Mouse (Mus musculus) spleen, embryonic (tissue): ENCODE results near the gene Sh3bgrl2.
"Not testable (repeated sequence)": the region's sequence is repeated elsewhere in the genome, so short reads cannot be mapped to it uniquely, and the experiment has no call there.

ENCODE experiments used
- CTCF ChIA-PET: fragments of 350-600 bp; sonication (Branson Sonifier 250); formaldehyde crosslinking; loops from one replicate; lab custom pipeline; 2022; lab: Charles Lee

Sh3bgrl2 gene

DNA sequence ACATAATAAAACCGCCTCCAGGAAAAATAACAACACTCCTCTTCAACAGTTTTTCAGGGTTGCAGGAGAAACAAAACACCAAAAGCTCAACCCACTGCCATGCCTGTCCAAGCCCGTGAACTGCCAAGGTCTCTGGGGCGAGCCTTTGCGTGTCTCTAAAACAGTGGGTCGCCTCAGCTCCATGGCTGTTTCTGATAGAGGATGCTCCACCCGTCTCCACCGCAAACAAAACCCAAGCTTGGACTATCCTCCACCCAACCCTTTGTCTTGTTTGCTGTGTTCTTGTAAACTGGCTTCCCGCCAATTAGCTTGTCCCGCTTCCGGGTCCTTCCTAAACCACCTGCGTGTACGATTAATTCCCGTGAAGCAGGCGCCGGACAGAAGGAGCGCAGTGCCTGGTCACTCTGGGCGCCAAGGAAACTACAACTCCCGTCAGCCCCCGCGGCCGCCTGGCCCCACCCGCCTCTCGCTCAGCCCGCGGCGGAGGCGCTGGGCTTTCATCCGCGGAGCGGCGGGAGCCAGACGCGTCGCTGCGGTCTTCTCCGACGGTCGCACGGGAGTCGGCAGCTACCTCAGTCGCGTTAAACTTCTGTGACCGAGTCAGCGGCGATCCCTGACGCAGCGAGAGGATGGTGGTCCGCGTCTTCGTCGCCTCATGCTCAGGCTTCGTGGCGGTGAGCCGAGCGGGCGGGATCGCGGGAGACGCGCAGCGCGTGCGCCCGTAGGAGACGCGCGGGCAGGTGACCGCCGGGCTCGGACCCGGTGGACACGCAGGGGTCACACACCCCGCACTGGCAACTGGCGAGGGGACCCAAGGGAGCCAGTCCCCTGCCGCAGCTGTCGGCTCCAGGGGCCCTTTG lies at the start of gene Sh3bgrl2:
TSS of gene Sh3bgrl2 (plus strand) at position 498 of the 860 bp plus-strand sequence.
- CTCF ChIA-PET, result no interaction called here

GRCm38 (mm10) chr9:83519081-83519480 lies 29.0 kb upstream of the Sh3bgrl2 start:
- CTCF ChIA-PET, result not testable (repeated sequence)

DNA sequence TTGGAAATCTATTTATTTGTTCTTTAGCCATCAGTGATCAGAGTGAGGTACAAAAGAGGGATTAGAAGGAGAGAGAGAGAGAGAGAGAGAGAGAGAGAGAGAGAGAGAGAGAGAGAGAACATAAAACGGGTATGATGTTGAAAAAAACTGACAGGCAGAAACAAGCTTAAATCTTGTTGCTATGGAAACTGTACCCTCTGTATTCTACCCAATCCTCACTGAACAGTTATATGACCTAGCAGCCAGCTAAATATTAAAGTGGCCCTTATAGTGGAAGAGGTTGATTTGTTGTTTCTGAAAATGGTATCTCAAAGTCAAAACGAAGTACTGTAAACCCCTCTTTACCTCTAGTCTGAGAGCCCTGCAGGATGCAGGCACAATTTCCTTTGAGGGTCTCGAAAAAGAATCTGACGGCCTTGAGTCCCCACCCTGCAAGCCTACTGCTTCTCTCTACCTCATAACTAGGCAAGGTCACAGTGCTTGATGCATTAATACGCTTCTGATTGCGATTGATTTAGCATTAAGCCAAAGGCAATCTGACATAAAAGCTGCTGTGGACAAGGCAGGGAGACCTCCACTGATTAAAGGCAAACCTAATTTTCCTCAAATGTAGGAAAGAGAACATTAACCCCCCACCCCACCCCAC lies 28.5 kb upstream of the Sh3bgrl2 start:
- CTCF ChIA-PET, result no interaction called here

DNA sequence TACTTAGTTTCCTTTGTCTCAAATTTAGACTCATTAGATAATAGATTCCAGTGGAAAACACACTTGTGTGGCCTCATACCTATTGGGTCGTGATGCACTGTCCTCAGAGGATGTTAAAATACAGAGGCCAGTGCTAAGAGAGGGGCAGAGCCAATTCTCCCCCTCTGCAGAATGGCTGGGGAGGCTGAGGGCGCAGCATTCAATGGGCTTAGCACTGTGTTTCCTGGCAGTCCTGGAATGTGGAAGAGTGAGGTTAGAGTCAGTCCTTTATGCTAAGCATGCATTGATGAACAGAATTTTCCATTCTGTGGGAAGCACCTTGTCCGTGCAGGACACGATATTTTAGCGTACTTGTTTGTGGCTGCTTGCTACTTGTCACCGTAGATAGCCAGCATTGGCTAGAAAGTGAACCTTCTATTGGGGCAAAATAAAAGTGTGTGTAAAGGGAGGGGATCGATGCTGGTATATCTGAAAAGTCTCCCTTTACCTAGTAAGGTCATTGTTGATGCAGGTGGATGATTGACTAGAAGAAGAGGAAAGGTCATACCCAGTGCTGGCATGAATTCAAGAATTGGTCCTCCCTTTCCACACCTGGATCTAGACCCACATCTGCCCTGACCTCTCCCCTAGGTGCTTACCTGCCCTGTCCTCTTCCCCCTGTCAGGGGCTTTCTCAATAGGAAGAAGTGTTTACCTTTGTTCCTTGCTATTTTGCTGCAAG lies 20.6 kb upstream of the Sh3bgrl2 start:
- CTCF ChIA-PET, result no interaction called here

GRCm38 (mm10) chr9:83533044-83533769 lies 14.9 kb upstream of the Sh3bgrl2 start:
- CTCF ChIA-PET, result no interaction called here

DNA sequence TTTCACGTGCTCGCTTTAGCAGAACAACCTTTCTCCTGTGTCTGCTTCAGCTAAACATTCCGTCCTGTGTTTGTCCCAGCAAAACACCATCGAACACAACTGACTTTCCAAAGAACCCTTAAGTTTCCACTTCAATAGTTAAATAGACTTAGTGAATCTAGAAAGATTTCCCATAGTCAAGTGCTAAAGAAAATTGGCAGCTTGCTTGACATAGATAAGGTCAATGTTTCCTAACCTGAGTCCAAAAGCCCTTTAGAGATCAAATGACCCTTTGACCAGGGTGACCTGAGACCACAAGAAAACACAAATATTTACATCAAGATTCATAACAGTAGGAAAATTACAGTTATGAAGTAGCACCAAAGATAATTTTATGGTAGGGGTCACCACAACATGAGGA lies 11.2 kb upstream of the Sh3bgrl2 start:
- CTCF ChIA-PET, result no interaction called here

- CTCF ChIA-PET, result no interaction called here
Observed at GRCm38 (mm10) chr9:83537510-83537909, 10.6 kb upstream of the Sh3bgrl2 start.

DNA sequence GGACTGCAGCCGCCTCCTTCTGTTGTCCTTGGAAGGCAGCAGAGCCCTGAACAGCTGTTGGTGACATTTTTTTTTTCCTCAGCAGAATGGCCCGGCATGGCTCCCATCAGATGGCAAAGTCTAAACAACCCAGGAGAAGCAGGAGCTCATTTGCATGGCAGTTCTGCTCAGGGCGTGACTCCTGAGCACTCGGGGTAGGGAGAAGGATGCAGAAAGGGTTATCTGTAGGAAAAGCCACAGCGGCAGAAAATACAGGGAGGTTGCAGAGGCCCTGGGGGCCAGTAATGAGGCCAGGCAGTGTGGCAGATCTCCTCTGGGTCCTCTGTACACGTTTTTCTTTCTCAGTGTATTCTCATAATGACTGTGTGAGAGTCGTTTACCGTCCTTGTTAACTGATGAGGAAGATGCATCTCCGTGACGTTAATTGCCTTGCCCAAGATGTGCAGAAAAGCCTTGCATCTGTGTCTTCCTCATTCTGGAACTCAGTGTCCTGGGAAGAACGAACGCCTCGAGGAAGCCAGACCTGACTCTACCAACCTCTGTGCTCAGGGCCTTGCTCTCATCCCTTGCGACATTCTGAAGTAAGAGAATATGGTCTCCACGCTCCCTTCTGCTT lies 10.1 kb upstream of the Sh3bgrl2 start:
- CTCF ChIA-PET, result no interaction called here

DNA sequence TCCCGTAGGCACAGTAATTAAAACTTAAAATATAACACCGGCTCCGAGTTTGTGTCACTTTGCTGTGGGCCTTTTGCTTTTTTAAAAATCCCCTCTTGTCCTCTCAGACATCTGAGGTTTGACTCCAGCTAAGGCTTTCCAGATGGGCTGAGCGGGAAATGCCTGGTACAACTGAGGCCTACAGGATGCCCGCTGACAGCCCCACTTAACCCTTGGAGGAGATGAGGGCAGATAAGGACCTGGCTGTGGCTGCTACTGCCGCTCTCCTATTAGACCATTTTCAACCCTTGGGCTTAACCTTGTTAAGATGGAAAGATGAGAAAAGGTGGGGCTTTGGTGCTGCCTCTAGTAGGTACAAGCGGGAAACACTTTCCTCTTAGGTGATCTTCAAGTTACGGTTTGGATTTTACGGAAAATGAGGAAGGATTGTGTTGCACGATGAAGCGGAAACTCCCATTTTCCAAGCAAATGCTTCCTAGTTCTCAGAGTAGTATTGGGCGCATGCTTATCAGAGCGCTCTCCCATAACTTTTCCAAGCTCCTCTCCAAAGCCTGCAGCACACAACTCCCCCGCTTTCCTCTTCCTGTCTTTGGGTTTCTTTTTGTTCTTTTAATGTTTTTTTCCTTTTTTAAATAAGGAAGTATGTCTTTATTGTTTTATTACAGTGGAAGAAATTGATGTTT lies 8.2 kb upstream of the Sh3bgrl2 start:
- CTCF ChIA-PET, result no interaction called here

GRCm38 (mm10) chr9:83540492-83540857 lies 7.7 kb upstream of the Sh3bgrl2 start:
- CTCF ChIA-PET, result no interaction called here

- CTCF ChIA-PET, result no interaction called here
Observed at GRCm38 (mm10) chr9:83540975-83541374, 7.2 kb upstream of the Sh3bgrl2 start.

DNA sequence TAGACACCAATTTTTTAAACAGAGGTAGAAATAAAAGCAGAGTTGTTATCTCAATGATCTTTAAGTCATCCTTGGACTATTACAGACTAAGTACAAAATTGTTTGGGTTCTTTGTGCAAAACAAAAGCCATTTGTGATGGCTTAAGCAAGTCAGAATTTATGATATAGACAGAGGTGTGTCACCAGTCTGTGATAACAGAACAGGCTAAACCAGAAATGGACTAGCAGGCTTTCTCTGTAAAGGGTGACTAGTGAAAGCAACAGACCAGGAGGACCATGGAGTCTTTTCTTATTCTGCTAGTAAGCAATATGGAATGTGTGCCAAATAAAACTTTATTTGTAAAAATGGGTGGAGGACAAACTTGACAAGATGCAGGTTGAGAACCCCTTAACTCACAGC lies 2.9 kb upstream of the Sh3bgrl2 start:
- CTCF ChIA-PET, result no interaction called here

GRCm38 (mm10) chr9:83546316-83546715 lies 1.8 kb upstream of the Sh3bgrl2 start:
- CTCF ChIA-PET, result no interaction called here

DNA sequence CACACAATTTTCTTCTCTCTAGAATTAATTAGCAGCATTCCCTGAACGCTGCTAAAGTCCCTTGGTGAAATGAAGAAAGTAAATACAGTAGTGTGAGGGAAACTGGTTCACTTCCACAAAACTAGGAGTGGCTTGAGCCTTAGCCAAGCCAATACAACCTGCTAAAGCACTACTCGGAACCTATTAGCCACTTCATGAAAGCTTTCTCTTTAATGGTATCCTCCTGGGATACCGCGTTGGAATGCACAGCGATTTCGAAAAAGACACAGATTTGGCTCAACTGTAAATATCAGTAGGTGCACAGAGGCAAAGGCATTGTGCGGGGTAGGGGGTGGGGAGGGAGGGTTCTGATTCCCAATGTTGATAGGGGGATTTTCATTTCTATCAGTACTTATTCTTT lies 898 bp upstream of the Sh3bgrl2 start:
- CTCF ChIA-PET, result no interaction called here

DNA sequence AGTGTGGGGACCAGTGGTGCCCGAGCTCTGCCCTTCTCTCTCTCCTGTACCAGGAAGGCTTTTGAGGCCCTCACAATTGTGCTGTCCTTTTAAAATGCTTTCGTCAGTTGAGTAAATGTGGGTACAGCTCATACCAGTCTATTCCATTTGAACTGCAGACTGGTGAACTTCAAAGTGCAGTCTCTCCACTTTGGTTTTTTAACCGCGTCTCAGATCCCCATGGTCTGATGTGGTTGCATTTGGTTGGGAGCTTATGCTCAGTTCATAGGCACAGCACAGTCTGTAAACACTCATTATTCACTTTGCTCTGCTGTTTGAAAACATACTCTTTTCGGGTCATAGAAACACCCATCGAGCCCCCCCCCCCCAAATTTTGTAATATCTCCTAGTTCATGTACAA lies 1.7 kb downstream of the Sh3bgrl2 start:
- CTCF ChIA-PET, result interaction anchor here (0.6 to 0.7 kb wide), 3 partner anchors 157 to 1588 kb away, joined by 4 to 8 read pairs (median 6); no protein-coding TSS in a partner anchor

DNA sequence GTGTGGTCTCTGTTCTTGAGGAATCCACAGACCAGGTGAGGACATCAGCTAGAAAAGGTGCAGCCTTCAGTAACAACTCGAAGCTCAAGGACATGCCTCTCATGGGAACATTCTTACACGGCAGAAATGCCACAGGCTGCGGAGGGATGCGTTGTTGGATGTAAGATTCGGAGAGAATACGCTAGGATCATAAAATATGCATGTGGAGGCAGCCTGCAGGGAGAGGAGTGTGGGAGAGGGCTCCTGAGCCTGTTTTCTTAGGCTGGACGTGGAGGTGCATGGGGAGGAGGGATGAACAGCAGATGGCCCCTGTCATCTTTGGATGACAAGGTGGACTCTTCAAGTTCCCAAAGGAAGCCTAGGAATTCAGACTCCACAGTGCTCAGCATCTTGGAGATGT lies 3.0 kb downstream of the Sh3bgrl2 start:
- CTCF ChIA-PET, result no interaction called here

DNA sequence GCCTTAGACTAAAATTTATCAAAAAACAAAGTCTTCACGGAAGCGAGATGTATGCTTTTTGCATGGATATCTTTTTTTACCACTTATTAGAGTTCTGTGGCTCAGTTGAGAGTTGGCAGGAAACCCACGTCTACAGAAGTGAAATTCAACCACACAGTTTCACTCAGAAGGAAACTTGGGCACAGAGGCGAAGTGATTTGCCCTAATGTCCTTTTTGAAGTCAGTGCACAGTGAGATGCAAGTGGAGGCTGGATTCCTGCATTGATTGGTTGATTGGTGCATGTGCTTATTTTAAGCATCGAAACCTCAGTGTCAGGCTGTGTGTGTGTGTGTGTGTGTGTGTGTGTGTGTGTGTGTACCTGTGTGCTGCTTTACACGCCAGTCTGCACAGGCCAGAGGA lies 3.5 kb downstream of the Sh3bgrl2 start:
- CTCF ChIA-PET, result no interaction called here

GRCm38 (mm10) chr9:83555580-83555979 lies 7.5 kb downstream of the Sh3bgrl2 start:
- CTCF ChIA-PET, result no interaction called here

GRCm38 (mm10) chr9:83556236-83556635 lies 8.1 kb downstream of the Sh3bgrl2 start:
- CTCF ChIA-PET, result no interaction called here
